Mouse (Mus musculus): ENCODE data around the gene Mrpl55.

Mrpl55 gene

DNA sequence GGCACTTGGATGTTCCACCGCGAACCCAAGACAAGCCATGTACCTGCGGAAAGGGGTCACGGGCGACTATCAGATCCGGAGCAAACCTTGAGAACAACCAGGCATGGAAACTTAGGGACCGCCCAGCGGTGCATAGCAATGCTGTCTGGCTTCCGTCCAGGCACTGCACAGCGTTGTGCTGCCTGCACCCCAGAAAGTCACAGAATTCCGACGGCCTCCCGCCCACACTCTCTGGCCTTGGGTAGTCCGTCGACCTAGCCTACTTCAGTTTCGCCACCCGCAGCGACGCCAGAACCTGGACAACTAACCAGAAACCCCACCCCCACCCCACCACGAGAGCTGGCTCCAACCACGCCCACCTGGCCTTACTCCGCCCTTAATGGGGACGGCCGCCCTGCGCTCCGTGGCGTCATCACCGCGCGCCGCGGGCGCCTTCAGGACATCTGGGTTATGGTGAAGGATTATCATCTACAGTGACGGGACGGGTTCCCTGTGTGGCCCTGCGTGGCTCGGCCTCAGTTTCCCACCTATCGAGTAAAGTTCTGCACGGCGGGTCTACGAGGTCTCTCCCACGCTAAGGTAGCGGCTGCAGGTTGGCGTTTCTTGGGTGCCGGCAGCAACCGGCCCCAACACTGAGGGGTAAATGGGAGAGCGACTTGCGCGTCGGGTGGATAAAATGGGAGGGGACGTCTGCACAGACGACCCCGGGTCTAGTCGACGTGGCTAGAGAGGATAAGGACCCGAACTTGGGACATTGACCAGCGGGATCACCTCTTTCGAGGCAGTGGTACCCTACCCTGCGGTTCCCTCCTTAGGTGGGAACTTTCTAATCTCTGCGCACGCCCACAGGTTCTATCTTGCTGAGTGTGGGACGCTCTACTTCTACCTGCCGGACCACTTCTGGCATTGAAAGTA, at the start of gene Mrpl55:
Gene Mrpl55 (plus strand): TSS at position 406 of the 915 bp plus-strand sequence.
- peak; percentile 85 to 95 for DNase-seq

DNA sequence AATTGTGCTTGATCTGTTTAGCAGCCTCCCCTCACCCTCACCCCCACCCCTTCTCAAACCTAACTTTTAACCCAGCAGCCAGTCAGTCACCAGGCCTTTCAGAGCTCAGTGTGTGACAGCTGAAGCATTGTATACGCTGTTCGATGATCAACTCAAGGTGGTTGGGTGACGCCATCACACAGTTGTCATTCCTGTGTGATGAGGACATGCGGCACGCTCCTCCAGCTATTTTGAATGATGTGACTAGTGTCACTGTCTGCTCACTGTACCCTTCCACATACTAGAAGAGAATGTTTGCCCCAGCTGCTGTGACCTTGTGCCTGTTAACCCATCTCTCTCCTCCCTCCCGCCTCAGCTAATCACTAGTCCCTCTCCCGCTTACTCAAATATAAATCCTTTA, 48.1 kb upstream of the Mrpl55 start:
- no peak for DNase-seq

DNA sequence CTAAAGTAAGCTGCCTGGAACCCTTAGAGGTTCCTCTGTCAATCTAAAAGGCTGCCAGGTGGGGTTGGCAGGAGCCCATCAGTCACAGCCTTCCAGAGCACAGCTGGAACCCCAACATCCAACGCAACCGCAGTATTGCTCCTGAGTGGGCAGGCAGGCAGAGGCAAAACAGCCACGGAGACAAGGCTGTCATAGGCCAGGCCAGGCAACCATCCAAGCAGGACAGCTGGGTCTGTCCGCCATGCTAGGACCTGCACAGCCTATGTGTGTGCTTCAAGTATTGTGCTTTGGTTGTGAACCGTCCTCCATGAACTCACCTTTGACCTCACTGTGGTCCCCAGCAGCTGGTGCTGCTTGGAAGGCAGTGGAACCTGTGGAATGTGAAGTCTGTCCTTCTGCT, 46.4 kb upstream of the Mrpl55 start:
- no peak for DNase-seq

DNA sequence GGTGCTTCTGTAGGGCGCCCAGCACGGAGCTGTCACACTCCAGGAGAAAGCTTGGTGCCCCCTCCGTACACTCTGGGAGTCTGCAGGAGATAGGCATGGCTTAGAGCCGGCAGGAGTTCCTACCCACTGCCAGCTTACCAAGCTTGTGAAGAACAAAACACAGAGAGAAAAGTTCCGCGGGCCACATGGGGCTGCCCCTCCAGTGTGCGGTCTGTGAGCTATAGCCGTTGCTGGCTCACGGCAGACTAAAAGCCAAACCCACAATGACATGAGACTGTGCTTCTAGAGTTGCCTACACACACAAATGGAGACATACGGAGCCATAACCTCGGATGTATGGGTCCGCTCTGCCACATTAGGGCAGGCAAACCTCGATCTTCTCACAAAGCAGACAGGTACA, 43.2 kb upstream of the Mrpl55 start:
- no peak for DNase-seq

DNA sequence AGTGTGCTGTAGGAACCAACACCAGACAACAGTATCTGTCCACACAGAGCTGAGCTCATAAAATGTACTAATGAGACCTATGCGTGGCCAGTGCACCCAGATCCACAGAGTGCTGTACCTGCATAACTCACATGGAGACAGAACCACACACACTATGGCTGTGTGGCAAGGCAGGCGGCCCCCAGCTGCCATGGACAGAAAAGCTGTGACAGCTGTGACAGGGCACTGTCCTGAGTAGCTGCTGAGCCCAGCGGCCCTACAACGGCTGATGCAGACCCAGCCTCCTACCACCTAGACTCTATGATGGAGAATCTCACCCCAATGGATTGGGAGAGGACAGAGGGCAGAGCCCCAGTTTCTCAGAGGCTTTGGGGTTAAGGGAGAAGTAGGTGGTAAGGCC, 42.7 kb upstream of the Mrpl55 start:
- no peak for DNase-seq

DNA sequence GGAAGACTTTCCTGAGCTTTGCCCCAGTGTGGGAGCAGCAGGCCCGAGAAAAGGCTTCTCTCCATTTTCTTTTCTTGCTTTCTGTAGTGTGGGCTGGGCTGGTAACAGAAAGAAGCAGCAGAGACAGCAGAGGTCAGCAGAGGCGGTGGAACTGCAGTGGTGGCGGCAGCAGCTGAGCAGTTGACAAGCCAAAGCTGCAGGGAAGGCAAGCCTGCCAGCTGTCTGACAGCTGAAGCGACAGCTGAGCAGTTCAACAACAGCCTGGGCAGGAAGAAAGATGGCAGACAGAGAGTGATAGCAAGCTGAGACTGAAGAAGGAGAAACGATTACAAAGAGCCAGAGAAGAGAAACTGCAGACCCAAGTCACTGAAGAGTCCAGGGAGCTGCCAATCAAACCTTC, 40.9 kb upstream of the Mrpl55 start:
- no peak for DNase-seq

DNA sequence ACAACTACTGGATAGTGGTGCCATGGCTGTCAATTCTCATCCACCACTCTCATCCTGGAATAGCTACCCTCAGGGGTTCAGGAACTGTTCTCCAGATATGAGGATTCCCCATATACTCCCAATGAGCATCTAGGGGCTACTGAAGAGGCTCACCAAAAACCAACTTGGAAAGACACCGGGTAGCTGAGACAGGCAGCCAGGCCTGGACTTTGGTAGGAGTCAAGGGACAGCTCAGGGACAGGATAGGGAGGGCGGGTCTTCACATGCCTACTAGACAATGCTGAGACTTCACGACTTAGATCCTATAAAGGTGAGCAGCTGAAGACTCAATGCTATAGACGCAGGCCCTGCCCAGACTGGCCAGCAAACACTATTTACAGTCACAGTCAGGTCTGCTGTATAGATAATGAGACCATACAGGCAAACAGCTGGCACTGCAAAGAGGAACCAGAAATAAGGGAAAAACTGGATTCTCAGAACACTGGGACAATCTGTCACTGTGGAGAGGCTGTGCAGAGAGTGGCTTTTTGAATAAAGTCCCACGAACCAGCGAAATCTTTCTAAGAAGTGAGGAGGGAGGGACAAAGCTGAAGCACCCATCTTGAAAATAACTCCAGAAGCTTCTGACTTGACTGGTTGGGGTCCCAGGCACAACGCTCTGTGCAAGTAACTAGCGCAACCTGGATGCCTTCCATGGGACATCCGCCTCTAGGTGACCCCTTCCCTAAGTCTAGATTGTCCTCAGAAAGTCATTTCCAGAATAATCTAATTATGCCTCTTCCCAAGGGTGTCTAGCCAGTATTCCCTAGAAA, 39.6 kb upstream of the Mrpl55 start:
- no peak for DNase-seq

DNA sequence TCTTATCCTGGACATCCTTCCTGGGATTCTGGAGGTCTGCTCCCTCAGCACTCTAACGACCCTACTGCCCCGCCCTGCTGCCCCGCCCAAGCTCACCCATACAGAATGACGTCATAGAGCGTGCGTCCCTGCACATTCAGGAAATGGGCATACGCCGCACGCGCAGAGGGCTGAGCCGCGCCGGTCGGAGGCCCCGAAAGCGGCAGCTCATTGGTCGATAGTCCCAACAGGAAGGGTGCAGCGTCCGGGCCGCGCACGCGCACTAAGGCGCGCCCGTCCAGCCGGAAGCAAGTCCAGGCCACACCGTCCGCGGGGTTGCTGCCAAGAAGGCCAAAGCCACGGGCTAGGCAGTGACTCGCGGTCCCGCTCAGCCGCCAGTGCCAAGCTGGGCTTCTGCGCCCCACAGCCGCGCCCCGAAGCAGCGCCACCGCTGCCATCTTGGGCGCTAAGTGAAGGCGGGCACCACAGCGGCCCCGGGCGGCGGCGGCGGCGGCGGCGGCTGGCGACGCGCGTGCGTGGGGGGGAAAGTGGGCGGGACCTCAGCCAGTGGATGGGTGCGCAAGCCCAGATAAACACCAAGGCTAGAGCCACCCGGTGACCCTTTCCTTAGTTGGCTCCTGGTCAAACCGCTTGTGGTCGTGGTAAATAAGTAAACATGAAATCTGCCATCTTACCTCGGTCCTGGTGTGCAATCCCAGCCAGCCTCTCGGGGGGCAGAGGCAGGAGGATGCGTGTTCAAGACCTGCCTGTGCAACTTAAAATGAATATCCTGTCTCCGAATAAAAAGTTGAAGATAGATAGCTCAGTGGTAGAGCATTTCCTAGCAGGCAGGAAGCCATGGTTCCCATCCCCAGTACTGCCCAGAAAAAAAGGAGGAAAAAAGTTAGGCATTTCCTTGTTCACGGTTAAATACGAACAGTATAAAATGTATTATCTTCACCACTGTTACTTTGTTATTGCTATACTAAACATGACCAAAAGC, 38.7 kb upstream of the Mrpl55 start, which contains the start of gene Iba57:
Gene Iba57 (minus strand): TSS at position 485 of the 982 bp plus-strand sequence.
- peak; percentile 92 to 97 for DNase-seq

DNA sequence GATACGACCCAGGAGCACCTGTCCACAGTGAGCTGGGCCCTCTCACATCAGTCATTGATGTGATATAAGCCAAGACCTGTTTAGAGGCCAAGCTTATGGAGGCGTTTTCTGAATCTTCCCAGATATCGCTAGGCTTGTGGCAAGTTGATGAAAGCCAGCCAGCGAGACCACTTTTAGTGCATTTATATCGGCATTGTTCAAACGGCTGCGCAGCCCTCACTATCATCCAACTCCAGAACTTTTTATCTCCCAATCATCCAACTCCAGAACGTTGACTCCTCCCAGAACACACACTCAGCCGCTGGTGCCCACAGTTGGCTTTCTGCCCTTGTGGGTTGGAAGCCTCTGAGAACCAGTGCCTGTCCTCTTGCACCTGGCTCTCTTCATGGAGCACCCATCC, 37.9 kb upstream of the Mrpl55 start:
- DNase-seq = no peak

DNA sequence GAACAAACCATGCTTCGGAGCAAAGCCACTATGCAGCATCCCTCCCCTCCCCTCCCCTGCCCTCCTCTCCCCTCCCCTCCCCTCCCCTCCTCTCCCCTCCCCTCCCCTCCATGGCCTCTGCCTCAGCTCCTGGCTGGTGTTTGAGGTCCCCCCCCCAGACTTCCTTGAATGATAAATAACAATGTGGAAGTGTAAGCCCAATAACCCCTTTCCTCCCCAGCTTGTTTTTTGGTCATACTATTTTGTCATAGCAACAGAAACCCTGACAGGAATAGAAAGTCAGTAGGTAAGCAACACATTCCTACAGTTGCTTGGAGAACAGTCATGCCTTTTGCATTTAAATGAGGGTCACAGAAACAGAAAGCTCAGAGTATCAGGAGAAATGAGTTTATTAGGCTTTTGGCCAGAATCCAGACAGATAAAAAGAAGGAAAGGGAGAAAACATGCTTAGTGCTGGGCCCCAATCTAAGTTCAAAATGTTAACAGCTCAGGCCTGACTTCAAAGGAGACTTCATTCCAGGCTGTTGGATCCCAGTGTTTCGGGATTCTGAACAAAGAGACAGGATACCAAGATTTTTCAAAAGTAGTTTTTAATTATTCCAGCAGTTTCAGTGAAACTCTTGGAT, 36.6 kb upstream of the Mrpl55 start:
- no peak for DNase-seq

DNA sequence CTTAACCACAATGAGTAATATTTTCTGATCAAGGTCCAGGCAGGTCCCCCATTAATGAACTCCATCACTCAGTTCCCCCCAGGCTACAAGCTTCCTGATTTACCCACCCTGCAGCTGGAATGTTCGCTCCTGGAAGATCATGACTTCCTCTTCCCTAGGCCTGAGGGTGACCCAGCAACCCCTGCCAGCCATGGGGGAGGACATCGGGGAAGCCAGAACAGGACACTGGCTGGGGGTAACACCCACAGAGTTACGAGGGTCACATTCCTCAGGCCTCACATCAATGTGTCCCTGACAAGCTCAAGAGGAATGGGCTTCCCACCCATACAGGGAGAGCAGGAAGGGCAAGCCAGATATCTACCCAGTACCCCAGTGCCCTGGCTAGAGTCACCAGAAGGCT, 32.5 kb upstream of the Mrpl55 start:
- DNase-seq = no peak

DNA sequence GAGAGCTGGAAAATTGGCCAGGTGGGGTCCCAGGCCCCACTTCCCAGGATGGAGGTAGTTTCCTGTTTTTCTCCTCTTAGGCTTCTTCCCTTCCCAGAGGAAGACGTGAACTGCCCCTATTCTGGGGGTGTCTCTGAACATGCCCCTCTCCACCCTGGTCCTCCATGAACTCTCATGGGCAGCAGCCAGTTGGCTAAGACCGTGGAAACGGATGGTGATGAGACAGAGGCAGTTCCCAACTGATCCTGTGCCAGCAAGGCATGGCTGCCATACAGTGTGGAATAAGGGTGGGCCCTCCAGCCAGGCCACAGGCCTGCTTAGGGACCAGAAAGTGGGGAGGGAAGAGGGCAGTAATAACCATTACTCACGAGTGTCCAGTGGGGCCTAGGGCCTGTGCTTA, 31.7 kb upstream of the Mrpl55 start:
- DNase-seq = no peak

DNA sequence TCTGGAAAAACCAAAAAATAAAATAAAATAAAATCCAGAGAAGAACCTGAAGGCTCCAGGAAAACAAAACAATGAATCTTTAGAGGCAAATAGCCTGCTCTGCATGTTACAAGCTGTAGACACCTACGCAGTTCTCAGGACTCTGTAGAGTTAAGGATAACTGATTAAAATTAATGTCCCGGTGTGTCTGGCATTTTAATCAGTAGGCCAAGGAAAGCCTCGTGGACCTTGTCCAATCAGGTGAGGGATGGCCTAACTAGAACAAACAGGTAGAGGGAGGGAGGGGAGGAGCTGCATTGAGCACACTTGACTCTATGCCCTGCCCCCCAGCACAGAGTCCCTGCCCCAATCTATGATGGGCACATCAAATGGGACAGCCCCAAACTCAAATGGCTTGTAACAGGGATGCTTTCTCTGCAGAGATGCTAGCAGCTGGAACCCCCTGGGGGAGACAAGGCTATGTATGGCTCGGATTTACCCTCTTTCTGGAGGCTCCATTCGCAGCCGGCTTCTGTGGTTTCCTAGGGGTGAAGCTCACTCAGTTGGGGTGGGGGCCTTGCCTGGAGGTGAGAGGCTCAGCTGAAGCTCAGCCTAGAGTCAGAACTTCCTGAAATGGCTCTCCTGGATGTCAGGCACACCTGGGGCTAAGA, 28.0 kb upstream of the Mrpl55 start:
- DNase-seq = no peak

DNA sequence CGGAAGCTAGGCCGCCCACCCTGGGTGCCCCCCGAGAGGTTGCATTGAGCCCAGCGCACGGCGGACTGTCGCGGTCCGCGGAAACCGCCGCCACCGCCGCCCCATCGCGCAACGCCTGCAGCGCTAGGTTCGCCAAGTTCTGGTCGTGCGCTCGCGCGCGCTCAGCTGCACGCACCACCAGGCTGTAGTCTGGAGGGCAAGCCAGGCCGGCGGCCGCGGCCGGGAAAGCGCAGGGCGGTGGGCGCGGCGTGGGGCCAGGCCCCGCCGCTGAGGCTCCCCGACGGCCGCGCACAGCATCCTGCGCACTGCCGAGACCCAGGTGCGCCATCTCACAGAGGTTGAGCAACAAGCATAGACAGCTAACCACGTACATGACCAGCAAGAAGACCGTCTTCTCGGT, 25.8 kb upstream of the Mrpl55 start:
- no peak for DNase-seq

DNA sequence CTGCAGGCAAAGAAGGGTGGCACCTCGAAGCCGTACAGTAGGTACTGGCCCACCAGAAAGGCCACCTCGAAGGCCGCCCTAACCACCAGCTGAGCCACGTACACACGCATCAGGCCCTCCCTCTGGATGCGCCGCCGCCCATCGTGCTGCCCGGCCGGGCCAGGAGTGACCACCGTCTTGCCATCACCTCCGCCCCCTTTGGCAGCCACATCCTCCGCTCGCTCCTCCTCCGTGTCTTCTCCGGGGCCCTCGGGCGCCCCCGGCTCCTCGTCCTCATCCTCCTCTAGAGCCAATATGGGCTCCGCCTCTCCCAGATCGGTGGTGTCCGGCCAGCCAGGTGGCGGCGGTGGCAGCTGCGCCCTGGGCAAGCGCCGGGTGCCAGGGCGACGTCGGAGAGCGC, 25.4 kb upstream of the Mrpl55 start:
- no peak for DNase-seq

DNA sequence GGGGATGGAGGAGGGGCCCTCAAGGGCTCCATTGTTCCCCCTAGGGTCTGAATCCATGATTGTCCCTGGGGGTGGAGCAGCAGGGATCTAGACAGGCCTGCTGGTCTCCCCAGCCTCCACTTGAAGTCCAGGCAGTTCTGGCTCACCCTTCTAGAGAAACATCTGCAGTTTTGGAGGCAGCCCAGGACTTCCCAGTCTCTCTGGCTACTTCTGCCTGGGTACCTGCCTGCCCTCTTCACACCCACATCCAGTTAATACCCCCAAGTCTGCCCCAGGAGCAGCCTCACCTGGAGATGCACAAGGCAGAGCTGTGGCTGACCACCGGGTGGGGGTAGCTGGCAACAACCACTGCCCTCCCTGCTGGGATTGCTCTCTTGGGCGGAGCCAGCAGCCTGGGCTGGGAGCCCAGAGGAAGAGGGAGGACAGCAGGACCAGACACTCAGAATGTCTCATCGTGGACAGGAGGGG, 19.4 kb upstream of the Mrpl55 start, which contains the start of gene Gjc2:
Gene Gjc2 (minus strand): TSS at position 350 of the 468 bp plus-strand sequence.
- no peak for DNase-seq

DNA sequence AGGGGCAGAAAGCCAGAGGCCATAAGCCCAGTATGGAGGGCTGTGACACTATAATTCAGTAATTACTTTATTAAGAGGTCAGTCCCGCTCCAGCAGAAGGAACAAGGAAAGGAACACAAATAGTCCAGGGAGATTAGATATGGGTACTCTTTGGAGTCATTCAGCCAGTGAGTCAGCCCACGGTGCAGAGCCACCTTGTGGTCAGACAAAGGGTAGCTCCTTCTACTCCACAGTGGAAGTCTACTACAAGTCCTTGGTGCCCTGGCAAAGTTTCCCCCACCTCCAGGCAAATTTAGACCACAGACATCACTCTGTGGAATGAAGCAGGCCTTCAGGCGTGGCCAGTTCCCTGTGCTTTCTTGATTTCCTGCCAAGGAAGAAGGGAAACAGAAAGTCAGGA, 18.5 kb upstream of the Mrpl55 start:
- peak in 1 of 2 experiments; percentile 35 for DNase-seq

DNA sequence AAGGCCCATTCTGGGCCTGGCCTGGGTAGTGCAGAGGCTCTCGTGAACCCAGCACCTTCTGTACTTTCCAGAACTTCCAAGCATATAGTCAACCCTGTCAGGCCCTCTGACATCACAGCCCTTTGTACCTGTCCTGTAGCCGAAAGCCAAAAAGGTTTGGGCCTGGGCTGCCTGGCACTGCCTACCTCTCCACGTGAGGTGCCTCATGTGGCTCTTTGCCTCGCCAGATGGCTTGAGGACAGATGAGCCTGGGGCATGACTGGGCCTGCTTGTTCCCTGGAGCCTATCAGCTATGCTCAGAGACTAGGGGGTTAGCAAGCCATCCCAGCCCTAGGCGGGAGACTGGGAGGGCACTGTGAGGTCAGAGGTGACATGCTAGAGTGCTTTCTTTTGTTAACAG, 16.8 kb upstream of the Mrpl55 start:
- no peak for DNase-seq

DNA sequence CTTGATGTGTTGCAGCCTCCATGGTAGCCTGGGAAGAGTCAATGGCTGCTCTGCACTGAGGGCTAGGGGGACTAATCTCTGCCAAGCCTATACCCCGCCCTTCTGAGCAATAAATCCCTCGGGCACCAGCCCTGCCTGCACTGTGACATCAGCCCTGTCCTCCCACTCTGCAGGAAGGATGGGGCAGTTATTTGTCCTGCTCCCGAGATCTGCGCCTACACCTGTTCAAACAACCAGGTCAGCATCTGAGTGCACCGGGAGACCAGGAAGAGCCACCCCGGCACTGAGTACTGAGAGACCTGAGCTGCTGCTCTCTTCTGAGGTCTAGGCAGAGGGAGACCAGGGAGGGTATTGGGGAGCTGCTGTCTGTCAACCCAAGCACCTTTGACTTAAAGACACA, 14.6 kb upstream of the Mrpl55 start:
- no peak for DNase-seq

DNA sequence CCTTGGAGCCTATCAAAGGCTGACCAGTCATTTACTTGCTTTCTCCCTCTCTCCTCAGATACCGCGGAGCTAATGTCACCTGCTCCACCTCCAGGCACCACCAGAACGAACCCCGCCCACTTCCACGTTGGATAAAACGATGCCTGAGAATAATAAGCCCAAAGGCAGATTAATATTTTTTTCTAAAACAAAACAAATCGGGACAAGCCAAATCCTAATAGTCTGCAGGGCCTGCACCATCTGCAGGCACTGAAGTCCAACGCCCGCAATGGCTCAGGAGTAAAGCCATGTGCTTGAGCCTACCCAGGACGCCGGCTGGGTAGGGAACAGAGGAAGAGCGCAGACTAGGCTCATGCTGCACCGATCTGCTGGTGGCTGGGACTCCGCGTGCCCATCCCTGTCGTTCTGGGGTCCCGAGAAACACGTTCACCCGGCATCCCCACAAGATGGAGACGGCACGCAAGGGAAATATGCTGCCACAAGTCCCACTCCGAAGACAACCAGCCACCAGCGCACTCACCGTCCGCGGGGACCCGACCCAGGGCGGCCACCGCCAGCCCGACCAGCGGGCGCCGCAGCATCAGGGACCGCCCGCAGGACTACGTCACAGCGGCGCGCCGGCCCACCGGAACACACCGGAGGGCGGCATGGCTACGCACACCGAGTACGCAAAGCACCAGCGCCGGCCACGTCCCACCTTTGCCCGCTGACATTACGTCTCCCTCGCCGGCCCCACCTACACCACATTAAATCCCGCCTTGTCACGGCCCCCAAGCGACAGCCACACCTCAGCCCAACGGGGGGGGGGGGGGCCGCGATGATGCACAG, 10.8 kb upstream of the Mrpl55 start:
- peak; percentile 84 to 89 for DNase-seq

DNA sequence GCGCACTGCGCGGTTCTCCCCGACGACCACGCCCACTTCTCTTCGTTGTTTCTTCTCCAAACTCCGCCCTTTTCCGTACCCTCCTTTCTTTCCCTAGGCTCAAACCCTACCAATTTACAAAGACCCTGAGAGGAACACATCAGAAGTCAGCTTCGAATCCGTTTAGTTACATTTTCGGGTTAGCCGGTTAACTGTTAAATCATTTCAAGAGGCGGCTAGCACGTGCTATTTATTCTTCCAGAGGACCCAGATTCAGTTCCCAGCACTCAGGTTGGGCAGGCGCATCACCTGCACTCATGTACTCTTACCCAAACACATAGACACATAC, 10.3 kb upstream of the Mrpl55 start, which contains the start of gene Guk1:
Gene Guk1 (minus strand): TSS at position 154 of the 328 bp plus-strand sequence.
- no peak for DNase-seq
